Mouse (Mus musculus): ENCODE results near the gene Grk3. TPM values are rescaled to one million over a fixed set of nuclear protein-coding genes. Genes with fewer than 3 reads are reported as not detected.

Grk3 gene
- total and polyA plus RNA-seq, 2 experiments from 2014 or later, result 12.3 to 33.8 TPM

DNA sequence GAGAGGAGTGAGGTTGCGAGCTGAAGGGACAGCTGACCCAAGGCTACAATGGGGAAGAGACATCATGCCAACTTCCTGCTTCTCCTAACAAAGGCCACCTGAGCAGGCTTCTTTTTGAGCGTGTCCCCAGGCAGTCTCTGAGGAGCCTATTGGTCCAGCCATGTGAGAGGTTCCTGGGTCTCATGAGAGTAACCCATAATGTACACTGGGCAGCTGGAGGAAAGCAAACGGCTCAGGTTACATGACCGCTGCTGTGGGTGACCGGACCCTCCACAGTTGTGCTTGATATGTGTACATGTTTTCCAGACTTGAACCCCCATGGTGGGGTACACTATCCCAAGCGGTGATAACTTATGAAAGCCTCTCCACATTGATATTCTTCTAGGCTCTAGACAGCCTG, 108.1 kb downstream of the Grk3 start:
- H3K4me1 ChIP-seq (ENCODE audit: control insufficient read depth, insufficient read depth), result peaks cover 16% of the 10 kb centered on the region
- no peaks in the 10 kb centered on the region for H3K27me3 ChIP-seq (ENCODE audit: control insufficient read depth, insufficient read depth, low read length)
- TF ChIP-seq EP300 (IDR thresholded peaks at IDR 0.05; ENCODE audit: low read depth) (no peak), CTCF (IDR thresholded peaks at IDR 0.05; ENCODE audit: low read depth) (no peak)
- H3K9ac ChIP-seq (replicated peaks; ENCODE audit: low read depth, low read length), result no peak overlapping the region; the same call in 1 of the 2 replicates
- peak overlapping the region; percentile 66 for H3K27ac ChIP-seq (ENCODE audit: low read depth)
- no peak overlapping the region for H3K4me2 ChIP-seq (ENCODE audit: low read depth, low read length)
- H3K4me3 ChIP-seq (ENCODE audit: low read depth, low read length), result no peak overlapping the region
- no peaks in the 10 kb centered on the region for H3K36me3 ChIP-seq (replicated peaks; ENCODE audit: control insufficient read depth, insufficient read depth, low read length)
- DNase-seq (ENCODE audit: low spot score), result no peak
- H3K9me3 ChIP-seq (replicated peaks; ENCODE audit: control insufficient read depth, low read length), result no peaks in the 10 kb centered on the region
- 51% methylated on average over 6 of the region's 6 CpGs for WGBS
- ATAC-seq (ENCODE audit: insufficient read depth, low read depth), result peak; percentile 53; the same call in 1 of the 2 replicates

DNA sequence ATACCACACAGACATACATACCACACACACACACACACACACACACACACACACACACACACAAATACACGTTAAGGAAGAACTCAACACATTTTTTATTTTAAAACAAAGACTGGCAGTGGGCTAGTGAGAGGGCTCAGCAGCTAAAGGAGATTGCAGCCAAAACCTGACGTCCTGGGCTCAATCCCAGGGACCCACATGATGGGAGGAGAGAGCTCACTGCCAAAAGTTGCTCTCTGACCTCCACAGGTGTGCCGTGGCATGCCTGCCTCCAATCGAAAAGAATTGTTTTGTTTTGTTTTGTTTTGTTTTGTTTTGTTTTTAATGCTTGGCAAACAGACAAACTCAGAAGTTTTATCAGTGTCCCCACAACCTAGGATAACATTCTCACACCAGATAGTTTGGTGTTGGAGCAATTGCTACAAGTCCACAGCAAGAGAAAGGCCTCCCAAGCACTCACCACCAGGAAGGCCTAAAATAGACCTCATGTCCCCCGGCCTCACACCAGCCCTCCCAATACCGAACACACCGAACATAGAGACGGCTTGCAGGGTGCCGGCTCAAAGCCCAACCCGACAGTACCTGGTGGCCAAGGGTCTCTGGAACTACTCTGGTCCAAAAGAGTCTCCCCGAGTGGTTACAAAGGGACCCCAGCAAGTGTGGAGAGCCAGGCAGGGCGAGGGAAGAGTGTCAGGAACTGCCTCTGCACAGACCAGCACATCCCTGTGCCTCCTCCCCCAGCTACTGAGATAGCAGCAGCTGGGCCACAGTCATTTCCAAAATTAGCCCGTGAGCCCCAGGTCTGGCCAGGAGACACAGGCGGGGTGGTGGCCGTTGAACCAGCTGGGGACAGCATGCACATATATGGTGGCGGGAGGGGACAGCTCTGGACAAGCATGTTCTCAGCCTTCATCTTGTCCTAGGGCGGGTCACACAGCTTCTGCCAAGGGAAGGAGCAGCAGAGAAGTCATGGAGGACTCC, 119.6 kb downstream of the Grk3 start, which contains the start of gene Myo18b:
TSS of gene Myo18b (minus strand) at position 689 of the 981 bp plus-strand sequence.
- Histone ChIP-seq H3K4me1 (ENCODE audit: control insufficient read depth, insufficient read depth) (peaks cover 8% of the 10 kb centered on the region; the same call in 1 of the 2 replicates), H3K9me3 (replicated peaks; ENCODE audit: control insufficient read depth, low read length) (no peaks in the 10 kb centered on the region), H3K36me3 (replicated peaks; ENCODE audit: control insufficient read depth, insufficient read depth, low read length) (no peaks in the 10 kb centered on the region), H3K4me3 (ENCODE audit: low read depth, low read length) (peak within 1 kb of the TSS; percentile 53), H3K27ac (ENCODE audit: low read depth) (peak within 1 kb of the TSS; percentile 98), H3K4me2 (ENCODE audit: low read depth, low read length) (peak within 1 kb of the TSS; percentile 57), H3K9ac (replicated peaks; ENCODE audit: low read depth, low read length) (peak within 1 kb of the TSS; percentile 72), H3K27me3 (ENCODE audit: control insufficient read depth, insufficient read depth, low read length) (no peaks in the 10 kb centered on the region)
- WGBS, result 24% methylated on average over 17 of the region's 17 CpGs
- TF ChIP-seq EP300 (IDR thresholded peaks at IDR 0.05; ENCODE audit: low read depth) (peak; percentile 84), CTCF (IDR thresholded peaks at IDR 0.05; ENCODE audit: low read depth) (no peak)
- peak; percentile 94 for DNase-seq (ENCODE audit: low spot score)
- ATAC-seq (ENCODE audit: insufficient read depth, low read depth), result peak; percentile 95

- no peak overlapping the region for H3K9ac ChIP-seq (replicated peaks; ENCODE audit: low read depth, low read length)
- no peaks in the 10 kb centered on the region for H3K9me3 ChIP-seq (replicated peaks; ENCODE audit: control insufficient read depth, low read length)
- no peak overlapping the region for H3K4me3 ChIP-seq (ENCODE audit: low read depth, low read length)
- peaks cover 8% of the 10 kb centered on the region; the same call in 1 of the 2 replicates for H3K4me1 ChIP-seq (ENCODE audit: control insufficient read depth, insufficient read depth)
- ATAC-seq (ENCODE audit: insufficient read depth, low read depth) (no peak), DNase-seq (ENCODE audit: low spot score) (no peak)
- H3K4me2 ChIP-seq (ENCODE audit: low read depth, low read length), result peak overlapping the region; percentile 57
- no peak overlapping the region; the same call in 1 of the 2 replicates for H3K27ac ChIP-seq (ENCODE audit: low read depth)
- 48% methylated on average over 5 of the region's 5 CpGs for WGBS
- no peaks in the 10 kb centered on the region; the same call in 1 of the 2 replicates for H3K36me3 ChIP-seq (replicated peaks; ENCODE audit: control insufficient read depth, insufficient read depth, low read length)
- H3K27me3 ChIP-seq (ENCODE audit: control insufficient read depth, insufficient read depth, low read length), result no peaks in the 10 kb centered on the region
- no peak for TF ChIP-seq CTCF (IDR thresholded peaks at IDR 0.05; ENCODE audit: low read depth)
- TF ChIP-seq EP300 (IDR thresholded peaks at IDR 0.05; ENCODE audit: low read depth), result no peak
Measured at GRCm38 (mm10) chr5:112893462-112894060, 122.0 kb downstream of the Grk3 start.

- DNase-seq (ENCODE audit: low spot score) (no peak), ATAC-seq (ENCODE audit: insufficient read depth, low read depth) (no peak)
- Histone ChIP-seq H3K27ac (ENCODE audit: low read depth) (0 out of 2 replicates have a peak overlapping the region, but pooled peaks have one; percentile 17), H3K4me3 (ENCODE audit: low read depth, low read length) (no peak overlapping the region), H3K9me3 (replicated peaks; ENCODE audit: control insufficient read depth, low read length) (no peaks in the 10 kb centered on the region), H3K4me1 (ENCODE audit: control insufficient read depth, insufficient read depth) (peaks cover 17% of the 10 kb centered on the region), H3K36me3 (replicated peaks; ENCODE audit: control insufficient read depth, insufficient read depth, low read length) (no peaks in the 10 kb centered on the region; the same call in 1 of the 2 replicates), H3K9ac (replicated peaks; ENCODE audit: low read depth, low read length) (no peak overlapping the region), H3K27me3 (ENCODE audit: control insufficient read depth, insufficient read depth, low read length) (no peaks in the 10 kb centered on the region), H3K4me2 (ENCODE audit: low read depth, low read length) (peak overlapping the region; percentile 21; the same call in 1 of the 2 replicates)
- TF ChIP-seq CTCF (IDR thresholded peaks at IDR 0.05; ENCODE audit: low read depth), result no peak
- TF ChIP-seq EP300 (IDR thresholded peaks at IDR 0.05; ENCODE audit: low read depth), result no peak
Measured at GRCm38 (mm10) chr5:112892411-112892810, 123.2 kb downstream of the Grk3 start.

GRCm38 (mm10) chr5:112888651-112889050, 126.9 kb downstream of the Grk3 start:
- peak overlapping the region; percentile 91 for H3K27ac ChIP-seq (ENCODE audit: low read depth)

More at GRCm38 (mm10) chr5:112888651-112889050, 126.9 kb downstream of the Grk3 start:
- Histone ChIP-seq H3K4me3 (ENCODE audit: low read depth, low read length) (no peak overlapping the region), H3K4me1 (ENCODE audit: control insufficient read depth, insufficient read depth) (peaks cover 32% of the 10 kb centered on the region), H3K9me3 (replicated peaks; ENCODE audit: control insufficient read depth, low read length) (no peaks in the 10 kb centered on the region), H3K4me2 (ENCODE audit: low read depth, low read length) (0 out of 2 replicates have a peak overlapping the region, but pooled peaks have one; percentile 7), H3K9ac (replicated peaks; ENCODE audit: low read depth, low read length) (no peak overlapping the region), H3K27me3 (ENCODE audit: control insufficient read depth, insufficient read depth, low read length) (no peaks in the 10 kb centered on the region), H3K36me3 (replicated peaks; ENCODE audit: control insufficient read depth, insufficient read depth, low read length) (peaks cover 3% of the 10 kb centered on the region; the same call in 1 of the 2 replicates)
- TF ChIP-seq EP300 (IDR thresholded peaks at IDR 0.05; ENCODE audit: low read depth) (no peak), CTCF (IDR thresholded peaks at IDR 0.05; ENCODE audit: low read depth) (no peak)
- 33% methylated on average over 7 of the region's 7 CpGs for WGBS
- DNase-seq (ENCODE audit: low spot score) (no peak), ATAC-seq (ENCODE audit: insufficient read depth, low read depth) (no peak)

All from heart, postnatal 0 days (tissue).